Mouse (Mus musculus) left cerebral cortex, adult 2 months (tissue): ENCODE measurements at regions not wholly inside any gene's neighbourhood (a gene's known extent, or its start where the extent isn't known, plus 50 kb on each side); places are given as distances from the start of the nearest gene placed in this dataset.

Experiments
- DNase-seq, 2 experiments: peaks; one replicate each; pipeline ENCODE4 v3.0.0; 2021 to 2022; ENCODE audit warnings: low spot score in 2 of 2, mixed read lengths in 1 of 2; ENCODE audit errors: extremely low spot score in 1 of 2
- H3K27ac ChIP-seq: fragments of 200-600 bp; 2 replicates; pipeline ENCODE4 v1.8.1; 2022
- H3K4me3 ChIP-seq: fragments of 200-600 bp; 2 replicates; pipeline ENCODE4 v1.8.1; 2022
- CTCF ChIP-seq: fragments of 200-600 bp; IDR thresholded peaks from 2 replicates; pipeline ENCODE4 v1.8.1; 2022; ENCODE audit warnings: antibody characterized with exemption, mild to moderate bottlenecking, moderate library complexity
- intact Hi-C: fragments of 180-260 bp; cut with DNase I; formaldehyde crosslinking; loops from one replicate; pipeline ENCODE4 v1.15.1; 2025

- H3K27ac ChIP-seq, result no peak overlapping the region
- no peak overlapping the region for H3K4me3 ChIP-seq
- no peak for DNase-seq
- intact Hi-C loops, result no loop called here
- no peak for TF ChIP-seq CTCF
Observed at GRCm38 (mm10) chr12:59834809-59835208, 615.3 kb upstream of the Fbxo33 start.

- TF ChIP-seq CTCF, result no peak
- Histone ChIP-seq H3K4me3 (no peak overlapping the region), H3K27ac (no peak overlapping the region)
- no peak for DNase-seq
- intact Hi-C loops, result no loop called here
Observed at GRCm38 (mm10) chr12:59822918-59823317, 603.4 kb upstream of the Fbxo33 start.

- no peak for TF ChIP-seq CTCF
- no peak overlapping the region for H3K27ac ChIP-seq
- no peak for DNase-seq
- H3K4me3 ChIP-seq, result no peak overlapping the region
- intact Hi-C loops, result no loop called here
Observed at GRCm38 (mm10) chr12:59822435-59822834, 602.9 kb upstream of the Fbxo33 start.

- intact Hi-C loops, result no loop called here
- DNase-seq, result no peak
- H3K4me3 ChIP-seq, result no peak overlapping the region
- no peak for TF ChIP-seq CTCF
- no peak overlapping the region for H3K27ac ChIP-seq
Observed at GRCm38 (mm10) chr12:59821698-59822097, 602.2 kb upstream of the Fbxo33 start.

GRCm38 (mm10) chr12:59815965-59816364 is 596.4 kb upstream of the Fbxo33 start:
- intact Hi-C loops, result no loop called here
- no peak overlapping the region for H3K27ac ChIP-seq
- no peak for DNase-seq
- H3K4me3 ChIP-seq, result no peak overlapping the region
- TF ChIP-seq CTCF, result no peak

GRCm38 (mm10) chr12:59814356-59814755 is 594.8 kb upstream of the Fbxo33 start:
- intact Hi-C loops, result no loop called here

GRCm38 (mm10) chr12:59809224-59809623 is 589.7 kb upstream of the Fbxo33 start:
- intact Hi-C loops, result no loop called here
- no peak for DNase-seq
- TF ChIP-seq CTCF, result no peak
- H3K27ac ChIP-seq, result no peak overlapping the region
- no peak overlapping the region for H3K4me3 ChIP-seq

More at GRCm38 (mm10) chr12:59814356-59814755, 594.8 kb upstream of the Fbxo33 start:
- Histone ChIP-seq H3K27ac (no peak overlapping the region), H3K4me3 (no peak overlapping the region)
- DNase-seq, result no peak
- TF ChIP-seq CTCF, result no peak

- Histone ChIP-seq H3K4me3 (no peak overlapping the region), H3K27ac (no peak overlapping the region; the same call in 1 of the 2 replicates)
- DNase-seq, result peak; percentile 61 to 65
- intact Hi-C loops, result loop anchor here (5.0 to 10.0 kb wide), 3 partner anchors 176 to 1724 kb away; partner anchors contain the start of gene Lrfn5
- TF ChIP-seq CTCF, result peak; percentile 72
Observed at GRCm38 (mm10) chr12:59798051-59798450, 578.5 kb upstream of the Fbxo33 start.

GRCm38 (mm10) chr12:59791473-59791872 is 571.9 kb upstream of the Fbxo33 start:
- no peak for DNase-seq
- intact Hi-C loops, result loop anchor here (10.0 kb wide), 1 partner anchor 407 kb away; no protein-coding TSS in a partner anchor
- peak; percentile 20 for TF ChIP-seq CTCF
- H3K4me3 ChIP-seq, result no peak overlapping the region
- H3K27ac ChIP-seq, result no peak overlapping the region

GRCm38 (mm10) chr12:59786831-59787230 is 567.3 kb upstream of the Fbxo33 start:
- intact Hi-C loops, result no loop called here
- TF ChIP-seq CTCF, result no peak
- no peak for DNase-seq

GRCm38 (mm10) chr12:59770980-59771379 is 551.5 kb upstream of the Fbxo33 start:
- Histone ChIP-seq H3K4me3 (no peak overlapping the region), H3K27ac (no peak overlapping the region)
- no peak for TF ChIP-seq CTCF
- intact Hi-C loops, result no loop called here
- DNase-seq, result no peak

More at GRCm38 (mm10) chr12:59786831-59787230, 567.3 kb upstream of the Fbxo33 start:
- Histone ChIP-seq H3K4me3 (no peak overlapping the region), H3K27ac (no peak overlapping the region)

- intact Hi-C loops, result no loop called here
- no peak overlapping the region for H3K4me3 ChIP-seq
Observed at GRCm38 (mm10) chr12:59762260-59762659, 542.7 kb upstream of the Fbxo33 start.

GRCm38 (mm10) chr12:59744768-59745167 is 525.2 kb upstream of the Fbxo33 start:
- no peak for DNase-seq
- Histone ChIP-seq H3K27ac (no peak overlapping the region), H3K4me3 (no peak overlapping the region)
- intact Hi-C loops, result loop anchor here (5.0 kb wide), 1 partner anchor 122 kb away; no protein-coding TSS in a partner anchor
- TF ChIP-seq CTCF, result no peak

More at GRCm38 (mm10) chr12:59762260-59762659, 542.7 kb upstream of the Fbxo33 start:
- DNase-seq, result no peak
- no peak overlapping the region for H3K27ac ChIP-seq
- no peak for TF ChIP-seq CTCF
